In genomic region chr17:80546846-80547245, GRCm38 (mm10) we compare ENCODE assay signal across 22 mouse cellular contexts. TPM values are rescaled to one million over a fixed set of nuclear protein-coding genes. Genes with fewer than 3 reads are reported as not detected.
"Had no signal": no experiment of that assay in that cellular context is flagged by ENCODE, and none has a peak within 500 bp of the region (broad histone marks: within the 10 kb centered on the region; RNA-seq: fewer than 3 reads in every experiment).

No protein-coding gene starts in this region.

- H3K9me3 ChIP-seq: lung, embryonic 15.5 days; megakaryocyte, embryonic 14.5 days; midbrain, embryonic 13.5 days; midbrain, embryonic 15.5 days; neural tube, embryonic 13.5 days; neural tube, embryonic 15.5 days had no signal

- H3K36me3 ChIP-seq: lung, embryonic 15.5 days; midbrain, embryonic 13.5 days; midbrain, embryonic 15.5 days; neural tube, embryonic 13.5 days; neural tube, embryonic 15.5 days had no signal

- ATAC-seq: lung, postnatal 0 days; midbrain, embryonic 13.5 days; midbrain, embryonic 15.5 days had no signal

- DNase-seq: lung, adult 2 months; lung, postnatal 14 days; lung, postnatal 36 days; retina, postnatal 1 day; right cerebral cortex, adult 18-20 months; right cerebral cortex, postnatal 25 days; right cerebral cortex, postnatal 4 days; spleen, adult 18-20 months; thymus, adult 2 months; thymus, postnatal 25 days; thymus, postnatal 4 days had no signal

- H3K9ac ChIP-seq: lung, embryonic 15.5 days; midbrain, embryonic 13.5 days; midbrain, embryonic 15.5 days; neural tube, embryonic 13.5 days; neural tube, embryonic 15.5 days had no signal

- H3K27ac ChIP-seq: lung, embryonic 15.5 days; macrophage; midbrain, embryonic 13.5 days; midbrain, embryonic 15.5 days; neural tube, embryonic 13.5 days; neural tube, embryonic 15.5 days had no signal

- H3K4me1 ChIP-seq: lung, embryonic 15.5 days; midbrain, embryonic 13.5 days; midbrain, embryonic 15.5 days; neural tube, embryonic 13.5 days; neural tube, embryonic 15.5 days had no signal

- H3K4me2 ChIP-seq: lung, embryonic 15.5 days; midbrain, embryonic 11.5 days; midbrain, embryonic 13.5 days; midbrain, embryonic 15.5 days; neural tube, embryonic 13.5 days; neural tube, embryonic 15.5 days had no signal

- H3K4me3 ChIP-seq: lung, embryonic 15.5 days; megakaryocyte, embryonic 14.5 days; midbrain, embryonic 13.5 days; midbrain, embryonic 15.5 days; myocyte; neural tube, embryonic 13.5 days; neural tube, embryonic 15.5 days had no signal

- H3K27me3 ChIP-seq: lung, embryonic 15.5 days; midbrain, embryonic 13.5 days; midbrain, embryonic 15.5 days; neural tube, embryonic 13.5 days; neural tube, embryonic 15.5 days had no signal

RNA-seq across cellular contexts. Expression of gene Cdkl4, which starts 30.8 kb away (rescaled TPM):
- polyA plus RNA-seq: small intestine, adult 2 months had no signal
